Mouse (Mus musculus) embryonic facial prominence, embryonic 12.5 days (tissue): ENCODE results near the gene Arpc3. TPM values are rescaled to one million over a fixed set of nuclear protein-coding genes. Genes with fewer than 3 reads are reported as not detected.

ENCODE experiments used
- ATAC-seq: fragments of 200-750 bp; cut with Nextera tagmentation; 2 replicates; pipeline ENCODE4 v1.8.0; 2017; ENCODE audit not compliant: insufficient number of reproducible peaks, insufficient read depth, low FRiP score, low TSS enrichment
- H3K27ac ChIP-seq: fragments of 300-500 bp; sonication (generic); 2 replicates; pipeline ENCODE4 v1.5.1; 2016; ENCODE audit warnings: mild to moderate bottlenecking
- H3K27me3 ChIP-seq: fragments of 300-500 bp; sonication (generic); 2 replicates; pipeline ENCODE4 v1.6.1; 2016; ENCODE audit warnings: mild to moderate bottlenecking, moderate library complexity
- H3K36me3 ChIP-seq: fragments of 300-500 bp; sonication (generic); 2 replicates; pipeline ENCODE4 v1.6.1; 2016; ENCODE audit warnings: mild to moderate bottlenecking
- H3K4me1 ChIP-seq: fragments of 300-500 bp; sonication (generic); 2 replicates; pipeline ENCODE4 v1.6.1; 2016
- H3K4me2 ChIP-seq: fragments of 300-500 bp; sonication (generic); replicated peaks from 2 replicates; pipeline ENCODE4 v1.6.1; 2016; ENCODE audit warnings: mild to moderate bottlenecking, moderate library complexity
- H3K4me3 ChIP-seq: fragments of 300-500 bp; sonication (generic); 2 replicates; pipeline ENCODE4 v1.5.1; 2016; ENCODE audit warnings: mild to moderate bottlenecking
- H3K9ac ChIP-seq: fragments of 300-500 bp; sonication (generic); 2 replicates; pipeline ENCODE4 v1.6.1; 2016; ENCODE audit warnings: mild to moderate bottlenecking, moderate library complexity
- H3K9me3 ChIP-seq: fragments of 300-500 bp; sonication (generic); 2 replicates; pipeline ENCODE4 v1.6.1; 2016; ENCODE audit warnings: mild to moderate bottlenecking, moderate library complexity
- WGBS: fragments of 180-500 bp; shearing (Covaris S2); methylation state at CpG from one replicate; pipeline ENCODE4 v1.1.7; 2016; 5-methylcytosine and 5-hydroxymethylcytosine counted together
- polyA plus RNA-seq: library from polyadenylated mRNA; unstranded; fragments of >200 nt; fragmentation: Nextera tagmentation; extraction: Ambion mirVana; gene quantifications from 2 replicates; pipeline ENCODE4 v1.2.1, GENCODE M21; 2016

Gene Arpc3
- polyA plus RNA-seq, 1 experiment from 2014 or later: 88.9 TPM

GRCm38 (mm10) chr5:122377101-122377833 lies 14.4 kb upstream of the Arpc3 start:
- WGBS: 92% methylated on average over 4 of the region's 4 CpGs
- Histone ChIP-seq H3K9ac (no peak overlapping the region), H3K4me1 (peaks cover 10% of the 10 kb centered on the region), H3K27ac (no peak overlapping the region), H3K9me3 (no peaks in the 10 kb centered on the region), H3K27me3 (no peaks in the 10 kb centered on the region), H3K4me2 (no peak overlapping the region), H3K4me3 (no peak overlapping the region), H3K36me3 (peaks cover 45% of the 10 kb centered on the region)
- no peak for ATAC-seq

DNA sequence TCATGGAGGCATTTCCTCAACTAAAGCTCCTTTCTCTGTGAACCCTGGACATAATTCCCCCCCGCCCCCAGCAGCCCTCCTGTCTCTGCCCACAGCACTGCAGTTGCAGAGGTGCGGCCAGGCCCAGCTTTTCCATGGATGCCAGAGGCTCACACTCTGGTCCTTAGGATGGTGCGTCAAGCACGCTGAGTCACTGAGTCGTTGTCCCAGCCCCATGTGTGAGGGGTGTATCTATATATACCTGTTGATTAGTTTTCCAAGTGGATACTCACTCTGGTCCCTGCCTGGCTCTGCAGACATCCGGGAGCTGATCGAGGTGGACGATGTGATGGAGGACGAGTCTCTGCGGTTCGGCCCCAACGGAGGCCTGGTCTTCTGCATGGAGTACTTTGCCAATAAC lies 13.5 kb upstream of the Arpc3 start:
- no peak overlapping the region for H3K27ac ChIP-seq
- peaks cover 6% of the 10 kb centered on the region for H3K4me1 ChIP-seq
- 92% methylated on average over 12 of the region's 12 CpGs for WGBS
- H3K36me3 ChIP-seq: peaks cover 49% of the 10 kb centered on the region
- ATAC-seq: no peak
- no peaks in the 10 kb centered on the region for H3K27me3 ChIP-seq
- H3K4me3 ChIP-seq: no peak overlapping the region
- H3K9me3 ChIP-seq: no peaks in the 10 kb centered on the region
- no peak overlapping the region for H3K9ac ChIP-seq
- H3K4me2 ChIP-seq: no peak overlapping the region

- Histone ChIP-seq H3K27me3 (no peaks in the 10 kb centered on the region), H3K4me3 (no peak overlapping the region), H3K27ac (no peak overlapping the region), H3K9ac (no peak overlapping the region), H3K4me2 (no peak overlapping the region), H3K9me3 (no peaks in the 10 kb centered on the region), H3K4me1 (no peaks in the 10 kb centered on the region), H3K36me3 (peaks cover 46% of the 10 kb centered on the region)
- peak; percentile 56; the same call in 1 of the 2 replicates for ATAC-seq
- 63% methylated on average over 11 of the region's 11 CpGs for WGBS
Observed at GRCm38 (mm10) chr5:122379374-122380155, 12.1 kb upstream of the Arpc3 start.

DNA sequence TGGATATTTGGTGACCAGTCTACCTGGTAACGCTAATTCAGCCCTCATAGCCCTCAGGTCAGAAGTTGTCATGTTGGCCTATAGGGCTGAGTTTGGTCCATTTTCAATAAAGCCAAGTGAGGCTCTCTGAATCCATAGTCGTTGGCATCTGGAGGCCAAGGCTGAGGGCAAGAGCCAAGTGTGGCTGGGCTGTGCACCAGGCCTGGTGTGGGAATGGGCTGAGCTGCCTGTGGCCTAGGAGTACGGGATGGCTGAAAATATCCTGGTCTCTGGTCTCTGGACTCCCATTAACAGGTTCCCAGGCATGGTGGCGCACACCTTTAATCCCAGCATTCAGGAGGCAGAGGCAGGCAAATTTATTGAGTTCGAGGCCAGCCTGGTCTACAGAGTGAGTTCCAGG lies 1.7 kb upstream of the Arpc3 start:
- WGBS: 90% methylated on average over 5 of the region's 5 CpGs
- H3K27ac ChIP-seq: no peak overlapping the region
- H3K27me3 ChIP-seq: no peaks in the 10 kb centered on the region
- 0 out of 2 replicates have a peak, but pooled peaks cover 3% of the 10 kb centered on the region for H3K36me3 ChIP-seq
- no peak for ATAC-seq
- no peak overlapping the region for H3K4me2 ChIP-seq
- peaks cover 11% of the 10 kb centered on the region for H3K4me1 ChIP-seq
- H3K9ac ChIP-seq: no peak overlapping the region
- no peak overlapping the region for H3K4me3 ChIP-seq
- no peaks in the 10 kb centered on the region for H3K9me3 ChIP-seq

- ATAC-seq: no peak; the same call in 1 of the 2 replicates
- no peaks in the 10 kb centered on the region for H3K27me3 ChIP-seq
- no peaks in the 10 kb centered on the region for H3K9me3 ChIP-seq
- peaks cover 11% of the 10 kb centered on the region for H3K4me1 ChIP-seq
- peaks cover 6% of the 10 kb centered on the region; the same call in 1 of the 2 replicates for H3K36me3 ChIP-seq
- no peak overlapping the region for H3K9ac ChIP-seq
- H3K4me3 ChIP-seq: no peak overlapping the region
- no peak overlapping the region for H3K27ac ChIP-seq
- no peak overlapping the region for H3K4me2 ChIP-seq
Observed at GRCm38 (mm10) chr5:122390671-122391070, 1.0 kb upstream of the Arpc3 start.

- no peaks in the 10 kb centered on the region for H3K27me3 ChIP-seq
- no peak overlapping the region for H3K9ac ChIP-seq
- H3K27ac ChIP-seq: no peak overlapping the region
- no peaks in the 10 kb centered on the region for H3K9me3 ChIP-seq
- H3K4me3 ChIP-seq: peak overlapping the region; percentile 82
- no peak for ATAC-seq
- WGBS: 49% methylated on average over 16 of the region's 16 CpGs
- peaks cover 6% of the 10 kb centered on the region; the same call in 1 of the 2 replicates for H3K36me3 ChIP-seq
- peak overlapping the region; percentile 91; the same call in 1 of the 2 replicates for H3K4me2 ChIP-seq
- H3K4me1 ChIP-seq: peaks cover 11% of the 10 kb centered on the region
Observed at GRCm38 (mm10) chr5:122391178-122391785, 396 bp upstream of the Arpc3 start.

- no peak overlapping the region for H3K27ac ChIP-seq
- H3K9ac ChIP-seq: peak overlapping the region; percentile 76
- ATAC-seq: no peak
- peak overlapping the region; percentile 82 for H3K4me3 ChIP-seq
- peaks cover 15% of the 10 kb centered on the region for H3K36me3 ChIP-seq
- H3K4me1 ChIP-seq: peaks cover 11% of the 10 kb centered on the region
- 19% methylated on average over 19 of the region's 19 CpGs for WGBS
- no peaks in the 10 kb centered on the region for H3K27me3 ChIP-seq
- H3K4me2 ChIP-seq: peak overlapping the region; percentile 91
- H3K9me3 ChIP-seq: no peaks in the 10 kb centered on the region
Observed at GRCm38 (mm10) chr5:122392227-122393004, 738 bp downstream of the Arpc3 start.

- Histone ChIP-seq H3K9ac (no peak overlapping the region), H3K9me3 (no peaks in the 10 kb centered on the region), H3K4me2 (no peak overlapping the region), H3K4me3 (no peak overlapping the region), H3K27me3 (no peaks in the 10 kb centered on the region), H3K27ac (no peak overlapping the region), H3K36me3 (peaks cover 22% of the 10 kb centered on the region), H3K4me1 (peaks cover 11% of the 10 kb centered on the region)
- no peak for ATAC-seq
- 50% methylated on average over 2 of the region's 2 CpGs for WGBS
Observed at GRCm38 (mm10) chr5:122393887-122394286, 2.2 kb downstream of the Arpc3 start.

DNA sequence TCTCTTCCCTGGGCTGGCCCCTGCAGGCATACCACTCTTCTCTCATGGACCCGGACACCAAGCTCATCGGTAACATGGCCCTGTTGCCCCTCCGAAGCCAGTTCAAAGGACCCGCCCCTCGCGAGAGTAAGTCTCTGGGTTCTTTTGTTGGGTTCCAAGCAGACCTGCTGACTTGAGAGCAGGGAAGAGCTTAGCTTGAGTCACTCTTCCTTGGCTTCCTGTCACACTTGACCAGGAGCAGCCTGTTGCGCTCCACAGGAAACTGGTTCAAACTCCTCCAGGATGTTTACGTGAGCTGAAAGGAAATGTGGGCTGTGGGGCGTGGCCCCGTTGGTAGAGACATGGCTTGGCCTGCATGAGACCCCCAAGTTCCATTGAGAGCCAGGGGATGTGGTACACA lies 5.1 kb downstream of the Arpc3 start:
- Histone ChIP-seq H3K9ac (no peak overlapping the region), H3K27me3 (no peaks in the 10 kb centered on the region), H3K36me3 (peaks cover 41% of the 10 kb centered on the region), H3K4me3 (no peak overlapping the region), H3K9me3 (no peaks in the 10 kb centered on the region), H3K4me1 (peaks cover 11% of the 10 kb centered on the region), H3K27ac (no peak overlapping the region), H3K4me2 (no peak overlapping the region)
- 91% methylated on average over 10 of the region's 10 CpGs for WGBS
- ATAC-seq: no peak

GRCm38 (mm10) chr5:122397495-122397894 lies 5.8 kb downstream of the Arpc3 start:
- no peaks in the 10 kb centered on the region for H3K27me3 ChIP-seq
- H3K4me2 ChIP-seq: no peak overlapping the region
- peaks cover 9% of the 10 kb centered on the region for H3K4me1 ChIP-seq
- no peaks in the 10 kb centered on the region for H3K9me3 ChIP-seq
- H3K36me3 ChIP-seq: peaks cover 48% of the 10 kb centered on the region
- no peak overlapping the region for H3K9ac ChIP-seq
- ATAC-seq: no peak
- H3K27ac ChIP-seq: no peak overlapping the region
- no peak overlapping the region for H3K4me3 ChIP-seq
- 90% methylated on average over 8 of the region's 8 CpGs for WGBS

GRCm38 (mm10) chr5:122399871-122400270 lies 8.2 kb downstream of the Arpc3 start:
- no peak overlapping the region for H3K9ac ChIP-seq
- no peaks in the 10 kb centered on the region for H3K9me3 ChIP-seq
- no peak for ATAC-seq
- H3K4me3 ChIP-seq: no peak overlapping the region
- H3K4me1 ChIP-seq: no peaks in the 10 kb centered on the region
- WGBS: 95% methylated on average over 8 of the region's 8 CpGs
- no peak overlapping the region for H3K27ac ChIP-seq
- H3K4me2 ChIP-seq: no peak overlapping the region
- no peaks in the 10 kb centered on the region for H3K27me3 ChIP-seq
- peaks cover 69% of the 10 kb centered on the region for H3K36me3 ChIP-seq
